Mouse (Mus musculus): ENCODE results near the gene Myo3b. TPM values are rescaled to one million over a fixed set of nuclear protein-coding genes. Genes with fewer than 3 reads are reported as not detected.

Myo3b gene
- polyA plus RNA-seq, 1 experiment = 0.14 TPM

DNA sequence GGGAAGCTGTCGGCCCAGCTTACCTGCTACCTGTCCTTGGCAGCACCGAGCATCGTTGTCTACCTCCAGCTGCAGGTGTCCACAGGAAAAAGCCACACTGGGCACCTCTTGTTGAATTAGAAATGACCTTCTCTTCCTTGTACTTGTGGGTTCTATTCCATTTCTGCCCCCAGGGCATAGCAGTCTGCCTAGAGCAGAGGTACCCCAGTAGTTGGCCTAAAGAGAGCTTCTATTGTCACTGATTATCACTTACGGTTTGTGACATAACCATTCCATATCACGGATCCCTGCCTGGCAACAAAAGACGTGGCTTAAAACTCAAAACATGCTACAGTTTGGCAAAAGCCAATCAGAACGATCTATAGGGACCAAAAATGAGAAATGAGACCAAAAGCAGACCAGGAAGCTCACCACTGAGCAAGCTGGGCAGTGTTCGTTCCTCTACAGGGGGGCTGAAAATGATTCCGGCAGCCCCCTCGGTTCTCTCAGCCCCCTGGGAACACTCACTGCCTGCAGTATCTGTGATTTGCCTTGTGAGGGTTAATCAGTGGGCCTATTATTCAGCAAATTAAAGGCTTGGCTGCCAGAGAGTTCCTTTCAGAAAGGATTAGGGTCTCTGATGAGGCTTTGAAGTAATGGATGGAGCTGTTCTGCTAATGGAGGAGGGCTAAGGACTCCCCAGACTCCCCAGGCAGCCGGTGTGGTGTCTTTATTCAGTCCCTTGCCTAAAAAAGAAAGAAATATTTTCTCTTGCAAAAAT lies 163.1 kb downstream of the Myo3b start:
- Histone ChIP-seq H3K27me3 (ENCODE audit: control insufficient read depth, insufficient read depth, low read length) (no peaks in the 10 kb centered on the region), H3K4me3 (ENCODE audit: control insufficient read depth, low read depth, low read length) (no peak overlapping the region), H3K36me3 (ENCODE audit: control insufficient read depth, insufficient read depth, low read length) (no peaks in the 10 kb centered on the region), H3K4me1 (ENCODE audit: control insufficient read depth, insufficient read depth, low read length) (no peaks in the 10 kb centered on the region), H3K27ac (ENCODE audit: control insufficient read depth, insufficient read depth, low read depth, low read length) (no peak overlapping the region)
- no peak for TF ChIP-seq CTCF (IDR thresholded peaks at IDR 0.05; ENCODE audit: control insufficient read depth, insufficient read depth, insufficient replicate concordance, low read depth, low read length)
- no peak for TF ChIP-seq POLR2A (IDR thresholded peaks at IDR 0.05; ENCODE audit: control insufficient read depth, low read depth, low read length)

DNA sequence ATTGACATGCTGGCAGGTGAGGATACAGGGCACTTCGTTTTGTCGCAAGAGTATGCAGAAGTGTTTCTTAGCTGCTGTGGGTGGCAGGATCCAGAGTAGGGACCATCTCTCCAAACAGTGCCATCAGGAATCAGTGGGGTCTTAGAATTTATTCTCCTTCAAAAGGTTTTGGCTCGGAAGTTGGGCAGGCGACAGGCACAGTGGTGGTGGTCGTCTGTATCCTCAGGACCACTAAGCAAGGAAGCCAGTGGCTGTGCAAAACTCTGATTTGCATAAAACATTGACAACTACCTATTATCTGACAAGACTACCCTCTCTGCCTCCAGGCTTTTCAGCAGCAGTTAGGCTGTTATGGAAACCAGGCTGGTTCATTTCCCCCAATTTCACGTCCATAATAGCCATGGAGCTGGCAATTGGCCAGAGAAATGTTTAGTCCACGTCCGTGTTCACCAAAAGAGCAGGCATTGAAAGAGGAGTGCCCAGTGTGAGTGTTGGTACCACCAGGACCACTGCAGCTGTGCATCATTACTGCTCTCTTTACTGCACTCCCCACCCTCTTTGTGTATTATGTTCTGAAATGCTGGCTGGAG lies 163.7 kb downstream of the Myo3b start:
- Histone ChIP-seq H3K36me3 (ENCODE audit: control insufficient read depth, insufficient read depth, low read length) (no peaks in the 10 kb centered on the region), H3K4me1 (ENCODE audit: control insufficient read depth, insufficient read depth, low read length) (no peaks in the 10 kb centered on the region), H3K27ac (ENCODE audit: control insufficient read depth, insufficient read depth, low read depth, low read length) (no peak overlapping the region), H3K4me3 (ENCODE audit: control insufficient read depth, low read depth, low read length) (no peak overlapping the region), H3K27me3 (ENCODE audit: control insufficient read depth, insufficient read depth, low read length) (no peaks in the 10 kb centered on the region)
- TF ChIP-seq POLR2A (IDR thresholded peaks at IDR 0.05; ENCODE audit: control insufficient read depth, low read depth, low read length) = no peak
- TF ChIP-seq CTCF (IDR thresholded peaks at IDR 0.05; ENCODE audit: control insufficient read depth, insufficient read depth, insufficient replicate concordance, low read depth, low read length) = no peak

- no peaks in the 10 kb centered on the region for H3K4me1 ChIP-seq (ENCODE audit: control insufficient read depth, insufficient read depth, low read length)
- H3K27me3 ChIP-seq (ENCODE audit: control insufficient read depth, insufficient read depth, low read length) = no peaks in the 10 kb centered on the region
- H3K36me3 ChIP-seq (ENCODE audit: control insufficient read depth, insufficient read depth, low read length) = no peaks in the 10 kb centered on the region
- TF ChIP-seq POLR2A (IDR thresholded peaks at IDR 0.05; ENCODE audit: control insufficient read depth, low read depth, low read length) (no peak), CTCF (IDR thresholded peaks at IDR 0.05; ENCODE audit: control insufficient read depth, insufficient read depth, insufficient replicate concordance, low read depth, low read length) (no peak)
- no peak overlapping the region for H3K27ac ChIP-seq (ENCODE audit: control insufficient read depth, insufficient read depth, low read depth, low read length)
- H3K4me3 ChIP-seq (ENCODE audit: control insufficient read depth, low read depth, low read length) = no peak overlapping the region
Measured at GRCm38 (mm10) chr2:70208411-70208810, 169.5 kb downstream of the Myo3b start.

- no peak overlapping the region for H3K4me3 ChIP-seq (ENCODE audit: control insufficient read depth, low read depth, low read length)
- H3K4me1 ChIP-seq (ENCODE audit: control insufficient read depth, insufficient read depth, low read length) = no peaks in the 10 kb centered on the region
- no peak for TF ChIP-seq POLR2A (IDR thresholded peaks at IDR 0.05; ENCODE audit: control insufficient read depth, low read depth, low read length)
- no peak for TF ChIP-seq CTCF (IDR thresholded peaks at IDR 0.05; ENCODE audit: control insufficient read depth, insufficient read depth, insufficient replicate concordance, low read depth, low read length)
- H3K27ac ChIP-seq (ENCODE audit: control insufficient read depth, insufficient read depth, low read depth, low read length) = no peak overlapping the region
- H3K36me3 ChIP-seq (ENCODE audit: control insufficient read depth, insufficient read depth, low read length) = no peaks in the 10 kb centered on the region
- H3K27me3 ChIP-seq (ENCODE audit: control insufficient read depth, insufficient read depth, low read length) = no peaks in the 10 kb centered on the region
Measured at GRCm38 (mm10) chr2:70209790-70210189, 170.9 kb downstream of the Myo3b start.

GRCm38 (mm10) chr2:70210427-70211332 lies 171.8 kb downstream of the Myo3b start:
- no peak for TF ChIP-seq POLR2A (IDR thresholded peaks at IDR 0.05; ENCODE audit: control insufficient read depth, low read depth, low read length)
- TF ChIP-seq CTCF (IDR thresholded peaks at IDR 0.05; ENCODE audit: control insufficient read depth, insufficient read depth, insufficient replicate concordance, low read depth, low read length) = no peak
- Histone ChIP-seq H3K27me3 (ENCODE audit: control insufficient read depth, insufficient read depth, low read length) (no peaks in the 10 kb centered on the region), H3K4me1 (ENCODE audit: control insufficient read depth, insufficient read depth, low read length) (no peaks in the 10 kb centered on the region), H3K36me3 (ENCODE audit: control insufficient read depth, insufficient read depth, low read length) (no peaks in the 10 kb centered on the region), H3K4me3 (ENCODE audit: control insufficient read depth, low read depth, low read length) (no peak overlapping the region), H3K27ac (ENCODE audit: control insufficient read depth, insufficient read depth, low read depth, low read length) (no peak overlapping the region)

DNA sequence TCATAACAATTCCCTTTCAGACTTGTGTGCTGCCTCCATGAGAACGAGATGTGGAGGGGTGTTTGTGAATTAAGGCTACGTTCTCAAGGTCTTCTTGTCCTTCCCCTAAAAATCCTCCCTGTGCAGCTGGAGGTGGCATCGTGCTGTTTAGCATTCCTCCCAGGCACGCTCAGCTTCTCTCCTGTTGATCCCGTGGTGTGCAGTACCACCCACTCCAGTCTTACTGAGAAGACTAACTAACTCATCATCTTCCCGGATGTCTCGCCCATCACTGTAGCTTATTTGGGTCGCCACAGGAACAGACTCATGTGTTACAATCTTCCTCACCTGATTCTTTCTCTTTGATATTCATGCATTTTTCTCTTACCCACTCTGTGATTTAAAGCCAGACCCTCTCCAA lies 175.5 kb downstream of the Myo3b start:
- no peaks in the 10 kb centered on the region for H3K4me1 ChIP-seq (ENCODE audit: control insufficient read depth, insufficient read depth, low read length)
- TF ChIP-seq CTCF (IDR thresholded peaks at IDR 0.05; ENCODE audit: control insufficient read depth, insufficient read depth, insufficient replicate concordance, low read depth, low read length) = no peak
- TF ChIP-seq POLR2A (IDR thresholded peaks at IDR 0.05; ENCODE audit: control insufficient read depth, low read depth, low read length) = no peak
- no peak overlapping the region for H3K4me3 ChIP-seq (ENCODE audit: control insufficient read depth, low read depth, low read length)

DNA sequence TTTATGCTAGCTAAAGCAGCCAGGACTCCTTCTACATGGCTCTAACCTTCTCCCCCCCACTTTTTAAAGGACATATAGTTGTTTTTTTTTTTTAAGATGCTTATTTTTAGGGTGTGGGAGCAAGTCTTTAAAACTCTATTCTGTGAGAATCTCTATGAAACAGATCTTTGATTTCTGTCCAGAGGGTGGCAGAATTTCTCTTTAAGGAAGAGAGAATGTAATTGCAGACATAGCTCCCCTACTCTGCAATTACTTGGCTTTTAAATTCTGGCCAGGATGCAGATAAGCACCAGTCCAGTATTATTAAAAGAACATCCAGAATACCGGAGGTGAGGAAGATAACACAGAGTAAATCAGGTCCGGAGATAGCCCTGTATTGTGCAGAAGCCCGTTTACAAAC lies 178.9 kb downstream of the Myo3b start:
- no peak overlapping the region for H3K4me3 ChIP-seq (ENCODE audit: control insufficient read depth, low read depth, low read length)
- no peaks in the 10 kb centered on the region for H3K36me3 ChIP-seq (ENCODE audit: control insufficient read depth, insufficient read depth, low read length)
- H3K27ac ChIP-seq (ENCODE audit: control insufficient read depth, insufficient read depth, low read depth, low read length) = no peak overlapping the region
- H3K27me3 ChIP-seq (ENCODE audit: control insufficient read depth, insufficient read depth, low read length) = no peaks in the 10 kb centered on the region
- TF ChIP-seq CTCF (IDR thresholded peaks at IDR 0.05; ENCODE audit: control insufficient read depth, insufficient read depth, insufficient replicate concordance, low read depth, low read length) (no peak), POLR2A (IDR thresholded peaks at IDR 0.05; ENCODE audit: control insufficient read depth, low read depth, low read length) (no peak)
- H3K4me1 ChIP-seq (ENCODE audit: control insufficient read depth, insufficient read depth, low read length) = no peaks in the 10 kb centered on the region

More for the DNA sequence above, 175.5 kb downstream of the Myo3b start:
- H3K27me3 ChIP-seq (ENCODE audit: control insufficient read depth, insufficient read depth, low read length) = no peaks in the 10 kb centered on the region
- H3K27ac ChIP-seq (ENCODE audit: control insufficient read depth, insufficient read depth, low read depth, low read length) = no peak overlapping the region
- H3K36me3 ChIP-seq (ENCODE audit: control insufficient read depth, insufficient read depth, low read length) = no peaks in the 10 kb centered on the region
